Mouse (Mus musculus) kidney, postnatal 0 days (tissue): ENCODE data around the gene Map1lc3a. TPM values are rescaled to one million over a fixed set of nuclear protein-coding genes. Genes with fewer than 3 reads are reported as not detected.

Experiments used
- ATAC-seq: fragments of 200-750 bp; cut with Nextera tagmentation; replicated peaks from 2 replicates; pipeline ENCODE4 v1.8.0; 2017; ENCODE audit warnings: low read depth, moderate number of reproducible peaks, moderate TSS enrichment, moderate library complexity; ENCODE audit not compliant: low FRiP score
- DNase-seq: peaks from one replicate; pipeline ENCODE4 v3.0.0-alpha.2; 2016; ENCODE audit warnings: low spot score
- H3K27ac ChIP-seq: fragments of 300-500 bp; sonication (generic); 2 replicates; pipeline ENCODE4 v1.5.1; 2014; ENCODE audit warnings: mild to moderate bottlenecking
- H3K27me3 ChIP-seq: fragments of 300-500 bp; sonication (generic); 2 replicates; pipeline ENCODE4 v1.6.1; 2014; ENCODE audit warnings: low read length, mixed read lengths; ENCODE audit not compliant: insufficient read depth
- H3K36me3 ChIP-seq: fragments of 300-500 bp; sonication (generic); 2 replicates; pipeline ENCODE4 v1.6.1; 2014; ENCODE audit warnings: low read length, mixed read lengths; ENCODE audit not compliant: insufficient read depth
- H3K4me1 ChIP-seq: fragments of 300-500 bp; sonication (generic); replicated peaks from 2 replicates; pipeline ENCODE4 v1.6.1; 2014; ENCODE audit warnings: antibody characterized with exemption, low read length, mixed read lengths; ENCODE audit not compliant: insufficient read depth
- H3K4me2 ChIP-seq: fragments of 300-500 bp; sonication (generic); 2 replicates; pipeline ENCODE4 v1.6.1; 2014; ENCODE audit warnings: mild to moderate bottlenecking, low read length, moderate library complexity, mixed read lengths
- H3K4me3 ChIP-seq: fragments of 300-500 bp; sonication (generic); replicated peaks from 2 replicates; pipeline ENCODE4 v1.5.1; 2014; ENCODE audit warnings: low read depth, low read length
- H3K9ac ChIP-seq: fragments of 300-500 bp; sonication (generic); 2 replicates; pipeline ENCODE4 v1.6.1; 2014; ENCODE audit warnings: low read depth, low read length
- H3K9me3 ChIP-seq: fragments of 300-500 bp; sonication (generic); replicated peaks from 2 replicates; pipeline ENCODE4 v1.6.1; 2016; ENCODE audit warnings: low read length, inconsistent platforms, mixed read lengths
- CTCF ChIP-seq: IDR thresholded peaks from 2 replicates; pipeline ENCODE4 v1.5.1; 2016; ENCODE audit warnings: antibody characterized with exemption, low read depth, mild to moderate bottlenecking, moderate library complexity
- WGBS: fragments of 180-500 bp; shearing (Covaris S2); extraction: QIAGEN DNeasy Blood & Tissue Kit; methylation state at CpG from one replicate; pipeline ENCODE4 v1.1.7; 2014; 5-methylcytosine and 5-hydroxymethylcytosine counted together
- polyA plus RNA-seq: library from polyadenylated mRNA; unstranded; fragments of >200 nt; fragmentation: Nextera tagmentation; extraction: Ambion mirVana; gene quantifications from 2 replicates; pipeline ENCODE4 v1.2.1, GENCODE M21; 2015

Gene Map1lc3a
- polyA plus RNA-seq, 1 experiment from 2014 or later = 185 TPM

GRCm38 (mm10) chr2:155246231-155246630, 29.9 kb upstream of the Map1lc3a start:
- Histone ChIP-seq H3K4me2 (no peak overlapping the region), H3K27ac (no peak overlapping the region), H3K4me3 (no peak overlapping the region), H3K36me3 (peaks cover 50% of the 10 kb centered on the region), H3K9ac (no peak overlapping the region), H3K27me3 (no peaks in the 10 kb centered on the region), H3K9me3 (no peaks in the 10 kb centered on the region), H3K4me1 (no peaks in the 10 kb centered on the region)
- DNase-seq = no peak
- TF ChIP-seq CTCF = no peak
- no peak for ATAC-seq
- 92% methylated on average over 4 of the region's 4 CpGs for WGBS

GRCm38 (mm10) chr2:155248206-155248605, 27.9 kb upstream of the Map1lc3a start:
- TF ChIP-seq CTCF = no peak

GRCm38 (mm10) chr2:155248718-155249117, 27.4 kb upstream of the Map1lc3a start:
- Histone ChIP-seq H3K27ac (no peak overlapping the region), H3K4me3 (no peak overlapping the region), H3K4me2 (no peak overlapping the region), H3K9me3 (no peaks in the 10 kb centered on the region), H3K4me1 (no peaks in the 10 kb centered on the region), H3K9ac (no peak overlapping the region), H3K36me3 (peaks cover 50% of the 10 kb centered on the region), H3K27me3 (no peaks in the 10 kb centered on the region)
- DNase-seq (no peak), ATAC-seq (no peak)
- WGBS = 65% methylated on average over 2 of the region's 2 CpGs
- peak; percentile 23; the same call in 1 of the 2 replicates for TF ChIP-seq CTCF

More at GRCm38 (mm10) chr2:155248206-155248605, 27.9 kb upstream of the Map1lc3a start:
- no peak overlapping the region for H3K27ac ChIP-seq
- H3K9ac ChIP-seq = no peak overlapping the region
- no peaks in the 10 kb centered on the region for H3K4me1 ChIP-seq
- no peaks in the 10 kb centered on the region for H3K27me3 ChIP-seq
- ATAC-seq = no peak; the same call in 1 of the 2 replicates
- no peaks in the 10 kb centered on the region for H3K9me3 ChIP-seq
- DNase-seq = no peak
- H3K36me3 ChIP-seq = peaks cover 50% of the 10 kb centered on the region
- H3K4me3 ChIP-seq = no peak overlapping the region
- 95% methylated on average over 1 of the region's 1 CpGs for WGBS
- no peak overlapping the region for H3K4me2 ChIP-seq

GRCm38 (mm10) chr2:155249588-155249987, 26.5 kb upstream of the Map1lc3a start:
- H3K27ac ChIP-seq = no peak overlapping the region
- H3K9me3 ChIP-seq = no peaks in the 10 kb centered on the region
- WGBS = 91% methylated on average over 5 of the region's 5 CpGs
- H3K4me2 ChIP-seq = no peak overlapping the region
- no peak overlapping the region for H3K9ac ChIP-seq
- H3K27me3 ChIP-seq = no peaks in the 10 kb centered on the region
- no peak for TF ChIP-seq CTCF
- H3K4me1 ChIP-seq = no peaks in the 10 kb centered on the region
- DNase-seq (no peak), ATAC-seq (no peak)
- peaks cover 48% of the 10 kb centered on the region for H3K36me3 ChIP-seq
- H3K4me3 ChIP-seq = no peak overlapping the region

GRCm38 (mm10) chr2:155265526-155265925, 10.6 kb upstream of the Map1lc3a start:
- WGBS = 83% methylated on average over 6 of the region's 6 CpGs
- Histone ChIP-seq H3K4me1 (no peaks in the 10 kb centered on the region), H3K36me3 (no peaks in the 10 kb centered on the region), H3K9ac (no peak overlapping the region), H3K4me3 (no peak overlapping the region), H3K4me2 (no peak overlapping the region), H3K9me3 (no peaks in the 10 kb centered on the region), H3K27me3 (no peaks in the 10 kb centered on the region), H3K27ac (no peak overlapping the region)
- DNase-seq (no peak), ATAC-seq (no peak)
- TF ChIP-seq CTCF = no peak

GRCm38 (mm10) chr2:155266896-155267295, 9.2 kb upstream of the Map1lc3a start:
- WGBS = 89% methylated on average over 5 of the region's 5 CpGs
- H3K9me3 ChIP-seq = no peaks in the 10 kb centered on the region
- no peak for DNase-seq
- H3K4me3 ChIP-seq = no peak overlapping the region
- no peak overlapping the region for H3K27ac ChIP-seq
- H3K27me3 ChIP-seq = no peaks in the 10 kb centered on the region
- ATAC-seq = no peak
- TF ChIP-seq CTCF = no peak
- no peak overlapping the region for H3K4me2 ChIP-seq
- H3K9ac ChIP-seq = no peak overlapping the region
- H3K36me3 ChIP-seq = no peaks in the 10 kb centered on the region
- no peaks in the 10 kb centered on the region for H3K4me1 ChIP-seq

GRCm38 (mm10) chr2:155271957-155272356, 4.1 kb upstream of the Map1lc3a start:
- no peak overlapping the region for H3K9ac ChIP-seq
- no peak overlapping the region for H3K4me2 ChIP-seq
- TF ChIP-seq CTCF = peak; percentile 52; the same call in 1 of the 2 replicates
- no peaks in the 10 kb centered on the region for H3K9me3 ChIP-seq
- H3K4me1 ChIP-seq = 0 out of 2 replicates have a peak, but pooled peaks cover 4% of the 10 kb centered on the region
- ATAC-seq = no peak
- no peaks in the 10 kb centered on the region for H3K27me3 ChIP-seq
- no peak overlapping the region for H3K4me3 ChIP-seq
- H3K27ac ChIP-seq = no peak overlapping the region
- H3K36me3 ChIP-seq = no peaks in the 10 kb centered on the region
- DNase-seq = peak; percentile 16
- WGBS = 89% methylated on average over 6 of the region's 6 CpGs
